Mouse (Mus musculus): ENCODE measurements at regions not wholly inside any gene's neighbourhood (a gene's known extent, or its start where the extent isn't known, plus 50 kb on each side); places are given as distances from the start of the nearest gene placed in this dataset.
"Not testable (repeated sequence)": the region's sequence is repeated elsewhere in the genome, so short reads cannot be mapped to it uniquely, and the experiment has no call there.

GRCm38 (mm10) chr1:140693482-140693881 lies 447.5 kb downstream of the Kcnt2 start:
- H3K27ac ChIP-seq, result no peak overlapping the region
- TF ChIP-seq CTCF (IDR thresholded peaks at IDR 0.05), result no peak

GRCm38 (mm10) chr1:140730189-140730588 lies 484.2 kb downstream of the Kcnt2 start:
- no peak overlapping the region for H3K27ac ChIP-seq
- no peak for DNase-seq (ENCODE audit: extremely low spot score in 1 of 2, low spot score in 2 of 2)
- intact Hi-C loops (cut with DNase I), result no loop called here
- H3K4me3 ChIP-seq, result no peak overlapping the region
- TF ChIP-seq CTCF (IDR thresholded peaks at IDR 0.05), result no peak

More at GRCm38 (mm10) chr1:140693482-140693881, 447.5 kb downstream of the Kcnt2 start:
- intact Hi-C loops (cut with DNase I), result no loop called here
- no peak overlapping the region for H3K4me3 ChIP-seq
- no peak for DNase-seq (ENCODE audit: extremely low spot score in 1 of 2, low spot score in 2 of 2)

- no peak for TF ChIP-seq CTCF (IDR thresholded peaks at IDR 0.05)
- intact Hi-C loops (cut with DNase I), result no loop called here
- H3K27ac ChIP-seq, result no peak overlapping the region
- H3K4me3 ChIP-seq, result no peak overlapping the region
- no peak for DNase-seq (ENCODE audit: extremely low spot score in 1 of 2, low spot score in 2 of 2)
These were observed 493.2 kb downstream of the Kcnt2 start for GRCm38 (mm10) chr1:140739001-140739728.

GRCm38 (mm10) chr1:140740081-140740480 lies 494.1 kb downstream of the Kcnt2 start:
- intact Hi-C loops (cut with DNase I), result no loop called here
- H3K27ac ChIP-seq, result no peak overlapping the region
- DNase-seq (ENCODE audit: extremely low spot score in 1 of 2, low spot score in 2 of 2), result no peak
- no peak overlapping the region for H3K4me3 ChIP-seq
- TF ChIP-seq CTCF (IDR thresholded peaks at IDR 0.05), result no peak

- intact Hi-C loops (cut with DNase I), result no loop called here
- TF ChIP-seq CTCF (IDR thresholded peaks at IDR 0.05), result no peak
- Histone ChIP-seq H3K27ac (no peak overlapping the region), H3K4me3 (no peak overlapping the region)
- DNase-seq (ENCODE audit: extremely low spot score in 1 of 2, low spot score in 2 of 2), result no peak
These were observed 502.1 kb downstream of the Kcnt2 start for GRCm38 (mm10) chr1:140748011-140748410.

- intact Hi-C loops (cut with DNase I), result no loop called here
- no peak for DNase-seq (ENCODE audit: extremely low spot score in 1 of 2, low spot score in 2 of 2)
- no peak overlapping the region for H3K4me3 ChIP-seq
- TF ChIP-seq CTCF (IDR thresholded peaks at IDR 0.05), result no peak
- H3K27ac ChIP-seq, result no peak overlapping the region
These were observed 519.9 kb downstream of the Kcnt2 start for GRCm38 (mm10) chr1:140765906-140766305.

- intact Hi-C loops (cut with DNase I); H3K4me3 ChIP-seq; DNase-seq (ENCODE audit: extremely low spot score in 1 of 2, low spot score in 2 of 2); H3K27ac ChIP-seq: not testable (repeated sequence)
These were observed 527.8 kb downstream of the Kcnt2 start for GRCm38 (mm10) chr1:140773769-140774168.

GRCm38 (mm10) chr1:140810170-140810569 lies 564.2 kb downstream of the Kcnt2 start:
- intact Hi-C loops (cut with DNase I), result no loop called here
- Histone ChIP-seq H3K4me3 (no peak overlapping the region), H3K27ac (no peak overlapping the region)
- no peak for TF ChIP-seq CTCF (IDR thresholded peaks at IDR 0.05)
- no peak for DNase-seq (ENCODE audit: extremely low spot score in 1 of 2, low spot score in 2 of 2)

GRCm38 (mm10) chr1:140838766-140839165 lies 592.8 kb downstream of the Kcnt2 start:
- no peak overlapping the region for H3K27ac ChIP-seq
- H3K4me3 ChIP-seq, result no peak overlapping the region
- no peak for DNase-seq (ENCODE audit: extremely low spot score in 1 of 2, low spot score in 2 of 2)
- TF ChIP-seq CTCF (IDR thresholded peaks at IDR 0.05), result no peak
- intact Hi-C loops (cut with DNase I), result no loop called here

GRCm38 (mm10) chr1:140840579-140840978 lies 594.6 kb downstream of the Kcnt2 start:
- TF ChIP-seq CTCF (IDR thresholded peaks at IDR 0.05), result no peak
- Histone ChIP-seq H3K4me3 (no peak overlapping the region), H3K27ac (no peak overlapping the region)
- intact Hi-C loops (cut with DNase I), result no loop called here
- DNase-seq (ENCODE audit: extremely low spot score in 1 of 2, low spot score in 2 of 2), result no peak

- DNase-seq (ENCODE audit: extremely low spot score in 1 of 2, low spot score in 2 of 2); H3K4me3 ChIP-seq; H3K27ac ChIP-seq; intact Hi-C loops (cut with DNase I): not testable (repeated sequence)
These were observed 602.1 kb downstream of the Kcnt2 start for GRCm38 (mm10) chr1:140848053-140848452.

- no peak for DNase-seq (ENCODE audit: extremely low spot score in 1 of 2, low spot score in 2 of 2)
- peak; percentile 30 for TF ChIP-seq CTCF (IDR thresholded peaks at IDR 0.05)
These were observed 605.6 kb downstream of the Kcnt2 start for GRCm38 (mm10) chr1:140851568-140851967.

More at GRCm38 (mm10) chr1:140851568-140851967, 605.6 kb downstream of the Kcnt2 start:
- Histone ChIP-seq H3K4me3 (no peak overlapping the region), H3K27ac (no peak overlapping the region)
- intact Hi-C loops (cut with DNase I), result no loop called here

Data from left cerebral cortex, adult 2 months (tissue).